Mouse (Mus musculus) hindlimb bud, embryonic 11.5 days (tissue): ENCODE data around the gene Brca2.

ENCODE experiments used
- DNase-seq: peaks from one replicate; pipeline ENCODE4 v3.0.0-alpha.2; 2012; ENCODE audit warnings: low read depth, low spot score; ENCODE audit errors: extremely low spot score

The Brca2 gene

GRCm38 (mm10) chr5:150561783-150562182 is 39.4 kb downstream of the Brca2 start:
- DNase-seq = no peak

GRCm38 (mm10) chr5:150564426-150564825 is 42.0 kb downstream of the Brca2 start:
- no peak for DNase-seq

GRCm38 (mm10) chr5:150566226-150566625 is 43.8 kb downstream of the Brca2 start:
- no peak for DNase-seq

GRCm38 (mm10) chr5:150566971-150567370 is 44.5 kb downstream of the Brca2 start:
- no peak for DNase-seq

GRCm38 (mm10) chr5:150570496-150571219 is 48.2 kb downstream of the Brca2 start:
- no peak for DNase-seq

- no peak for DNase-seq
These were observed 52.0 kb downstream of the Brca2 start for GRCm38 (mm10) chr5:150574403-150574802.

- DNase-seq = no peak
These were observed 52.5 kb downstream of the Brca2 start for GRCm38 (mm10) chr5:150574885-150575284.

- DNase-seq = no peak
These were observed 54.4 kb downstream of the Brca2 start for GRCm38 (mm10) chr5:150576832-150577231.

- no peak for DNase-seq
These were observed 56.3 kb downstream of the Brca2 start for GRCm38 (mm10) chr5:150578613-150579171.

GRCm38 (mm10) chr5:150581180-150581579 is 58.8 kb downstream of the Brca2 start:
- DNase-seq = no peak

GRCm38 (mm10) chr5:150583181-150583580 is 60.8 kb downstream of the Brca2 start:
- DNase-seq = no peak

GRCm38 (mm10) chr5:150583622-150584336 is 61.3 kb downstream of the Brca2 start:
- no peak for DNase-seq

- DNase-seq = no peak
These were observed 61.9 kb downstream of the Brca2 start for GRCm38 (mm10) chr5:150584337-150584729.

- no peak for DNase-seq
These were observed 67.5 kb downstream of the Brca2 start for GRCm38 (mm10) chr5:150589945-150590344.

GRCm38 (mm10) chr5:150592186-150592903 is 69.9 kb downstream of the Brca2 start:
- no peak for DNase-seq

GRCm38 (mm10) chr5:150592904-150593755 is 70.7 kb downstream of the Brca2 start:
- DNase-seq = no peak

- DNase-seq = no peak
These were observed 71.6 kb downstream of the Brca2 start for GRCm38 (mm10) chr5:150593756-150594648.

GRCm38 (mm10) chr5:150594649-150595339 is 72.4 kb downstream of the Brca2 start:
- DNase-seq = no peak
